Mouse (Mus musculus) hindlimb bud, embryonic 11.5 days (tissue): Measurements from ENCODE around the gene Tubb2b.

Experiments
- DNase-seq: peaks from one replicate; pipeline ENCODE4 v3.0.0-alpha.2; 2012; ENCODE audit warnings: low read depth, low spot score; ENCODE audit errors: extremely low spot score

Gene Tubb2b

GRCm38 (mm10) chr13:34130226-34130731, at the start of gene Tubb2b:
Gene Tubb2b, minus strand, starts transcription at chr13:34130466.
- no peak for DNase-seq

GRCm38 (mm10) chr13:34174025-34174424, 43.8 kb upstream of the Tubb2b start:
- no peak for DNase-seq

- DNase-seq = no peak
These were observed 33.2 kb upstream of the Tubb2b start for GRCm38 (mm10) chr13:34163304-34163975.

- DNase-seq = no peak
These were observed 32.4 kb upstream of the Tubb2b start, which contains the start of gene Psmg4 for GRCm38 (mm10) chr13:34162491-34163303. Gene Psmg4, plus strand, starts transcription at chr13:34162964.

GRCm38 (mm10) chr13:34159926-34160325, 29.7 kb upstream of the Tubb2b start:
- DNase-seq = no peak

GRCm38 (mm10) chr13:34157596-34158157, 27.4 kb upstream of the Tubb2b start:
- no peak for DNase-seq

- DNase-seq = no peak
These were observed 26.5 kb upstream of the Tubb2b start for GRCm38 (mm10) chr13:34156840-34157185.

- DNase-seq = no peak
These were observed 26.0 kb upstream of the Tubb2b start for GRCm38 (mm10) chr13:34156133-34156839.

GRCm38 (mm10) chr13:34154931-34155272, 24.6 kb upstream of the Tubb2b start:
- DNase-seq = no peak

GRCm38 (mm10) chr13:34154217-34154930, 24.1 kb upstream of the Tubb2b start:
- no peak for DNase-seq

GRCm38 (mm10) chr13:34153254-34154011, 23.2 kb upstream of the Tubb2b start:
- no peak for DNase-seq

- DNase-seq = no peak
These were observed 22.4 kb upstream of the Tubb2b start for GRCm38 (mm10) chr13:34152695-34153094.

GRCm38 (mm10) chr13:34151425-34151824, 21.2 kb upstream of the Tubb2b start:
- no peak for DNase-seq

GRCm38 (mm10) chr13:34150271-34151027, 20.2 kb upstream of the Tubb2b start:
- no peak for DNase-seq

- no peak for DNase-seq
These were observed 19.4 kb upstream of the Tubb2b start for GRCm38 (mm10) chr13:34149463-34150176.

- DNase-seq = no peak
These were observed 18.6 kb upstream of the Tubb2b start for GRCm38 (mm10) chr13:34148767-34149392.

GRCm38 (mm10) chr13:34148181-34148580, 17.9 kb upstream of the Tubb2b start:
- DNase-seq = no peak

GRCm38 (mm10) chr13:34146916-34147315, 16.6 kb upstream of the Tubb2b start:
- no peak for DNase-seq
